Mouse (Mus musculus) lung, adult 2 months (tissue): Measurements from ENCODE around the gene Samd11.

Experiments
- CTCF ChIP-seq: fragments of 200-500 bp; IDR thresholded peaks from 2 replicates; pipeline ENCODE4 v1.5.1; 2011; ENCODE audit warnings: mild to moderate bottlenecking, low read length, control low read depth; ENCODE audit not compliant: insufficient read depth
- POLR2A ChIP-seq: fragments of 200-500 bp; IDR thresholded peaks from 2 replicates; pipeline ENCODE4 v1.6.1; 2011; ENCODE audit warnings: low read depth, mild to moderate bottlenecking, control low read depth, low read length, borderline replicate concordance; ENCODE audit errors: extremely low read depth

DNA sequence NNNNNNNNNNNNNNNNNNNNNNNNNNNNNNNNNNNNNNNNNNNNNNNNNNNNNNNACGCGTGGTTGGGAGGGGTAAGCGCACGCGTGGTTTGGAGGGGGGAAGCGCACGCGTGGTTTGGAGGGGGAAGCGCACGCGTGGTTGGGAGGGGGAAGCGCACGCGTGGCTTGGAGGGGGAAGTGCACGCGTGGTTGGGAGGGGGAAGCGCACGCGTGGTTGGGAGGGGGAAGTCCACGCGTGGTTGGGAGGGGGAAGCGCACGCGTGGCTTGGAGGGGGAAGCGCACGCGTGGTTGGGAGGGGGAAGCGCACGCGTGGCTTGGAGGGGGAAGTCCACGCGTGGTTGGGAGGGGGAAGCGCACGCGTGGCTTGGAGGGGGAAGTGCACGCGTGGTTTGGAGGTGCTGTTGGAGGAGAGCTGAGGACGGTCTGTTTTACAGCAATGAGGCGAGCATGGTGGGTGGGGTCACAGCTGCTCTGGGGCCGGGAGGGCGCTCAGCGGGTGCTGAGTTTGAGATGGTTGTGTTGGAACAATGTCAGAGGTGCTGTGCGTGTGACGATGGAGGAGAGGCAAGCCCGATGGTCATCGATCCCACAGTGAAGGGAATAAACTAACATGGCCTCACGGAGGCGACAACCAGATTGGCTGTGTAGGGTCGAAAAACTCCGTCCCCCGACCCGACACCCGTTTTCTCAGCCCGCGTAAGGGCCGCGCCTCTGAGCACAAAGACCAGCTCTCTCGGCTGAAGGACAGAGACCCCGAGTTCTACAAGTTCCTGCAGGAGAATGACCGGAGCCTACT, 18.6 kb downstream of the Samd11 start:
- TF ChIP-seq CTCF = no peak
- TF ChIP-seq POLR2A = no peak
